Mouse (Mus musculus) heart, embryonic 10.5 days (tissue): ENCODE data around the gene Mxd1. TPM values are rescaled to one million over a fixed set of nuclear protein-coding genes. Genes with fewer than 3 reads are reported as not detected.

Experiments used
- DNase-seq: peaks from one replicate; pipeline ENCODE4 v3.0.0-alpha.2; 2017; ENCODE audit warnings: low spot score
- H3K27ac ChIP-seq: fragments of 300-500 bp; sonication (generic); 2 replicates; pipeline ENCODE4 v1.5.1; 2016; ENCODE audit warnings: mild to moderate bottlenecking
- H3K27me3 ChIP-seq: fragments of 300-500 bp; sonication (generic); 2 replicates; pipeline ENCODE4 v1.6.1; 2016; ENCODE audit warnings: mild to moderate bottlenecking; ENCODE audit not compliant: poor library complexity, insufficient read depth, severe bottlenecking
- H3K36me3 ChIP-seq: fragments of 300-500 bp; sonication (generic); 2 replicates; pipeline ENCODE4 v1.6.1; 2016; ENCODE audit warnings: mild to moderate bottlenecking, moderate library complexity
- H3K4me1 ChIP-seq: fragments of 300-500 bp; sonication (generic); 2 replicates; pipeline ENCODE4 v1.6.1; 2016; ENCODE audit warnings: mild to moderate bottlenecking
- H3K4me3 ChIP-seq: fragments of 300-500 bp; sonication (generic); 2 replicates; pipeline ENCODE4 v1.5.1; 2016; ENCODE audit warnings: mild to moderate bottlenecking, moderate library complexity
- H3K9me3 ChIP-seq: fragments of 300-500 bp; sonication (generic); 2 replicates; pipeline ENCODE4 v1.6.1; 2016; ENCODE audit warnings: mild to moderate bottlenecking, moderate library complexity
- WGBS: fragments of 180-500 bp; shearing (Covaris S2); methylation state at CpG from one replicate; pipeline ENCODE4 v1.1.7; 2016; 5-methylcytosine and 5-hydroxymethylcytosine counted together
- polyA plus RNA-seq: library from polyadenylated mRNA; unstranded; fragments of >200 nt; fragmentation: Nextera tagmentation; extraction: Ambion mirVana; gene quantifications from 2 replicates; pipeline ENCODE4 v1.2.1, GENCODE M21; 2016

Gene Mxd1
- polyA plus RNA-seq, 1 experiment from 2014 or later = 8.9 TPM

- Histone ChIP-seq H3K9me3 (no peaks in the 10 kb centered on the region), H3K4me3 (peak overlapping the region; percentile 95), H3K27ac (peak overlapping the region; percentile 85), H3K27me3 (no peaks in the 10 kb centered on the region), H3K36me3 (peaks cover 33% of the 10 kb centered on the region), H3K4me1 (peaks cover 15% of the 10 kb centered on the region)
- peak; percentile 100 for DNase-seq
- WGBS = under 1% methylated on average over 37 of the region's 37 CpGs
Measured at GRCm38 (mm10) chr6:86669240-86669727, 323 bp upstream of the Mxd1 start.

- DNase-seq = no peak
- H3K27ac ChIP-seq = no peak overlapping the region
- no peaks in the 10 kb centered on the region for H3K27me3 ChIP-seq
- no peak overlapping the region for H3K4me3 ChIP-seq
- peaks cover 20% of the 10 kb centered on the region for H3K36me3 ChIP-seq
- no peaks in the 10 kb centered on the region for H3K9me3 ChIP-seq
- H3K4me1 ChIP-seq = peaks cover 15% of the 10 kb centered on the region
- WGBS = 90% methylated on average over 10 of the region's 10 CpGs
Measured at GRCm38 (mm10) chr6:86667061-86667460, 1.9 kb downstream of the Mxd1 start.

DNA sequence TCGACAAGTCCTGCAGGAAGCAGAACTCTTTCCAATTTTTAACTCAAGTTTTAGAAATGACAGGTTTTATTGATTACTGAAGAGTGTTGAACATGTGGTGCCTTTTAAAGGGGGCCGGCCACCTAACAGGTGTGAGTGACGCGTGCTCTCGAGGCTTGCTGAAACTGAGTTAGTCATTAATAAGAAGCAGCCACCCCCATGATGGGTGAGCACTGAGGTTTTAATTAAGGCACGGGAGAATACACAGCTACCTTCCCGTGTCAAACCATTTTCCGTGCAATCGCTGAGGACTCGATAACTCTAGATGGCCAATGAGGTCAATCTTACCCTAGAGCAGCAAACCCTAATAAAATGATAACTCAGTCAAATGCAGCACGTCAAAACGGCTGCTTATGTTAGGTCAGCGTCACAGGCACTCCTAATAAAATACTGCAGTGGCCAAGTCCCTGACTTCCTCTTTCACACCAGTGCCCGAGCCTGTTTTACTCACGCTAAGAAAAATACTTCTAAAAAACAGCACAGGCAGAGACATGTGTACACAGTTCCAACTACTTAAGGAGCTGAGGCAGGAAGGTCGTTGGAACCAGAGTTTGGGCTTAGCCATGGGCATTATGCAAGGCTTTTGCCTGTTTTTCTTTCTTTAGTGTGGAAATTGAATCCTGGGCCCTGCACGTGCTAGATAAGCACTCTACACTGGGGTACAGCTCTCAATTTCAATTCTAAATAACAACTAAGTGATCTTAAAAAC is 3.2 kb downstream of the Mxd1 start:
- Histone ChIP-seq H3K27ac (no peak overlapping the region), H3K27me3 (no peaks in the 10 kb centered on the region), H3K9me3 (no peaks in the 10 kb centered on the region), H3K36me3 (peaks cover 18% of the 10 kb centered on the region; the same call in 1 of the 2 replicates), H3K4me3 (no peak overlapping the region), H3K4me1 (peaks cover 15% of the 10 kb centered on the region)
- WGBS = 84% methylated on average over 17 of the region's 17 CpGs
- no peak for DNase-seq

GRCm38 (mm10) chr6:86665076-86665475 is 3.9 kb downstream of the Mxd1 start:
- Histone ChIP-seq H3K9me3 (no peaks in the 10 kb centered on the region), H3K4me3 (no peak overlapping the region), H3K36me3 (peaks cover 21% of the 10 kb centered on the region; the same call in 1 of the 2 replicates), H3K27me3 (no peaks in the 10 kb centered on the region), H3K27ac (no peak overlapping the region), H3K4me1 (peaks cover 15% of the 10 kb centered on the region)
- WGBS = 82% methylated on average over 5 of the region's 5 CpGs
- no peak for DNase-seq

DNA sequence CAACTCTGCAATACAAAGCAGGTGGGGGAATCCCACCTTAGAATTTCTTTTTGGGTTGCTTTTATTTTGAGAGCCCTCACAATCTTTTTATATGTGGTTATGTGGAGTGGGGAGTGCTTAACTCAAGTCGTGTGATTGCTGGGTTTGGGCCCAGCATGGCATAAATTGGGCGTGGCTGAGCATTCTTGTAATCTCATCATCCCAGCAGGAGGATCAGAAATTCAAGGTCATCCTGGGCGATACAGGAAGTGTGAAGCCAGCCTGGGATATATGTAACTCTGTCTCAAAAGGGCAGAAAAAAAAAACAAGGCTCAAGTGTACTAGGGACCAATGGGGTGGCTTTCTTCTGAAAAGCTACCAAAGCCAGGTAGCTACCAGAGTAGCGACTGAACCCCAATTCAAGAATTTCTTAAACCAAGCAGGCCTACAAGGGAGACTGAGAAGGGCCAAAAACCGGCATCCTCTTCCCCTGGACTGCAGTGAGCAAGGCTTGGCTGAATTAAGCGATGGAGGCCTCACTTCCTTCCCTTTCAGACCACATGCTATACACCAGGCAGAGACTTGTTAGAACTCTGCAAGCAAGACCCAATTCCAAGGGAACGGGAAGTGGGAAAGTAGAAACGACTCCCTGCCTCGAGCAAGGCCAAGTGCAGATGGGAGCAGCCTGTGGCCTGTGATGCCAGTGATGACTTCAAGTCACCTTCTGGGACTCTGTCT is 8.6 kb downstream of the Mxd1 start:
- Histone ChIP-seq H3K27ac (no peak overlapping the region), H3K4me3 (no peak overlapping the region), H3K9me3 (no peaks in the 10 kb centered on the region), H3K27me3 (no peaks in the 10 kb centered on the region), H3K36me3 (peaks cover 25% of the 10 kb centered on the region; the same call in 1 of the 2 replicates), H3K4me1 (peaks cover 13% of the 10 kb centered on the region)
- DNase-seq = no peak
- WGBS = 71% methylated on average over 9 of the region's 9 CpGs

DNA sequence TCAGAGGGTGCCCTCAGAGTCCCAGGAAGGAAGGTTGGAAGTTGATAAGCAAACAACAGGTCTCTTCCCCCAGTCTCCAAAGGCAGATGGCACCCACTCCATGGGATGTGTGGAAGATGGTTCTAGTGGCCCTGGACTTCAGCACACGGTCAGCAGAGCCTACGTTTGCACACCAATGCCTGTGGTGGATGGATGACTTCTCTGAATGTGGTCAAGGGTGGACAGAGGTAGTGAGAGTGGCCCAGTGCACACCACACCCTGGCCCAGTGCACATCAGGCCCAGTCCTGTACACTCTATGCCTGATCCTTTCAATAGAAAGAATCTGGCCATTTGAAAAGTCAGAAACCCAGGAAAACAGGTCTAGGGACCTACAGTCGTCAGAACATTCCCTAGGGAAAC is 10.5 kb downstream of the Mxd1 start:
- Histone ChIP-seq H3K4me3 (no peak overlapping the region), H3K36me3 (peaks cover 25% of the 10 kb centered on the region; the same call in 1 of the 2 replicates), H3K9me3 (no peaks in the 10 kb centered on the region), H3K27me3 (no peaks in the 10 kb centered on the region), H3K27ac (no peak overlapping the region), H3K4me1 (peaks cover 16% of the 10 kb centered on the region)
- WGBS = 88% methylated on average over 3 of the region's 3 CpGs
- DNase-seq = no peak

GRCm38 (mm10) chr6:86654270-86654916 is 14.6 kb downstream of the Mxd1 start:
- Histone ChIP-seq H3K27ac (no peak overlapping the region), H3K36me3 (peaks cover 45% of the 10 kb centered on the region), H3K27me3 (no peaks in the 10 kb centered on the region), H3K4me1 (peaks cover 16% of the 10 kb centered on the region), H3K9me3 (no peaks in the 10 kb centered on the region), H3K4me3 (no peak overlapping the region)
- no peak for DNase-seq
- 80% methylated on average over 9 of the region's 9 CpGs for WGBS

- 91% methylated on average over 6 of the region's 6 CpGs for WGBS
- no peak for DNase-seq
Measured at GRCm38 (mm10) chr6:86653026-86653425, 15.9 kb downstream of the Mxd1 start.

DNA sequence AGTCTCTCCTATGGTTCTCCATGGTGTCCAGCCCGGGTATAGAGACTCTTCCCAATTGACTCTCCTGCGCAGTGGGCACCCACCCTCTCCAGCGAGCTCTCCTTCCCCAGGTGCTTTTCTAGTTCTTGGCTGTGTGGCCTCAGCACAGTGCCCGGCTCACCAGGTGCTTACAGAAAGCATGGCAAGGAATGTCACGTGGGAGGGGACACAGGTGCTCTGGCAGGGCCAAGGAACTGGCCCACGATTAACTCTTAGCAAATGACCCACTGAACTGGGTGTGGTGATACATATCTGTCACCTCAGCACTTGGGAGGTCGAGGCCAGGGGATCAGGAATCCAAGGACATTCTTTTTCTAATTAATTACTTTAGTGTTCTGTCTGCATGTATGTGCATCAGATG is 22.8 kb downstream of the Mxd1 start:
- WGBS = 71% methylated on average over 7 of the region's 7 CpGs
- Histone ChIP-seq H3K9me3 (no peaks in the 10 kb centered on the region), H3K27ac (no peak overlapping the region), H3K36me3 (peaks cover 23% of the 10 kb centered on the region), H3K27me3 (peaks cover 6% of the 10 kb centered on the region; the same call in 1 of the 2 replicates), H3K4me3 (no peak overlapping the region), H3K4me1 (peaks cover 20% of the 10 kb centered on the region)
- DNase-seq = no peak

More at GRCm38 (mm10) chr6:86653026-86653425, 15.9 kb downstream of the Mxd1 start:
- H3K9me3 ChIP-seq = no peaks in the 10 kb centered on the region
- no peak overlapping the region for H3K27ac ChIP-seq
- no peaks in the 10 kb centered on the region for H3K27me3 ChIP-seq
- H3K4me1 ChIP-seq = peaks cover 16% of the 10 kb centered on the region
- H3K36me3 ChIP-seq = peaks cover 45% of the 10 kb centered on the region
- H3K4me3 ChIP-seq = no peak overlapping the region

DNA sequence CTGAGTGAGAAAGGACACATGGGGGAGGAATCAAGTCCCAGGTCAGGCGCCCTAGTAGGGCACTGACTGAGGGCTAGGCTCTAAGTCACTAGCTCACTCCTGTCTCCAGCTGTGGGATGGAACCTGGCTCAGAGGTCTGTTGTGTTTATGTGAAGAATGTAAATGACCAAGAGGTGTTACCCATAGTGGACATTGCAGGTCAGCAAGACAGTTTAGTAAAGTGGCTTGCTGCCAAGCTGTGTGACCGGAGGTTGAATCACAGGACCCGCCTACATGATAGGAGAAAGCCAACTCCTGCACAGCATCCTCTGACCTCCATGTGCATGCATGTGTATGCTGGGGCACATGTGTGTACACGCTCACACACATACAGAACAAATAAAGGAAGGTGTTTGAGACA is 23.4 kb downstream of the Mxd1 start:
- H3K27ac ChIP-seq = no peak overlapping the region
- peaks cover 20% of the 10 kb centered on the region for H3K4me1 ChIP-seq
- 75% methylated on average over 4 of the region's 4 CpGs for WGBS
- H3K9me3 ChIP-seq = no peaks in the 10 kb centered on the region
- peaks cover 17% of the 10 kb centered on the region for H3K36me3 ChIP-seq
- H3K4me3 ChIP-seq = no peak overlapping the region
- DNase-seq = no peak
- peaks cover 7% of the 10 kb centered on the region; the same call in 1 of the 2 replicates for H3K27me3 ChIP-seq

- Histone ChIP-seq H3K4me3 (no peak overlapping the region), H3K27ac (no peak overlapping the region), H3K9me3 (no peaks in the 10 kb centered on the region), H3K27me3 (peaks cover 7% of the 10 kb centered on the region; the same call in 1 of the 2 replicates), H3K36me3 (peaks cover 11% of the 10 kb centered on the region), H3K4me1 (peaks cover 20% of the 10 kb centered on the region)
- 67% methylated on average over 3 of the region's 3 CpGs for WGBS
- no peak for DNase-seq
Measured at GRCm38 (mm10) chr6:86644775-86645400, 24.1 kb downstream of the Mxd1 start.

GRCm38 (mm10) chr6:86641716-86642115 is 27.2 kb downstream of the Mxd1 start:
- no peaks in the 10 kb centered on the region for H3K36me3 ChIP-seq
- H3K27ac ChIP-seq = no peak overlapping the region
- H3K4me1 ChIP-seq = peaks cover 21% of the 10 kb centered on the region
- no peak overlapping the region for H3K4me3 ChIP-seq
- 53% methylated on average over 8 of the region's 8 CpGs for WGBS
- no peak for DNase-seq
- no peaks in the 10 kb centered on the region for H3K9me3 ChIP-seq
- H3K27me3 ChIP-seq = peaks cover 7% of the 10 kb centered on the region; the same call in 1 of the 2 replicates
